Mouse (Mus musculus) intestine, embryonic 14.5 days (tissue): ENCODE measurements around the gene Zpbp2. TPM values are rescaled to one million over a fixed set of nuclear protein-coding genes. Genes with fewer than 3 reads are reported as not detected.

Experiments
- ATAC-seq: fragments of 200-750 bp; cut with Nextera tagmentation; replicated peaks from 2 replicates; pipeline ENCODE4 v1.8.0; 2017; ENCODE audit warnings: low read depth, moderate number of reproducible peaks, moderate TSS enrichment, moderate library complexity; ENCODE audit not compliant: low FRiP score, low TSS enrichment
- DNase-seq: peaks from one replicate; pipeline ENCODE4 v3.0.0-alpha.2; 2018; ENCODE audit warnings: low spot score
- H3K27ac ChIP-seq: fragments of 300-500 bp; sonication (generic); 2 replicates; pipeline ENCODE4 v1.5.1; 2014; ENCODE audit warnings: low read depth, mild to moderate bottlenecking, control low read depth
- H3K27me3 ChIP-seq: fragments of 300-500 bp; sonication (generic); replicated peaks from 2 replicates; pipeline ENCODE4 v1.6.1; 2014; ENCODE audit warnings: low read length, control low read depth; ENCODE audit not compliant: control insufficient read depth, insufficient read depth
- H3K36me3 ChIP-seq: fragments of 300-500 bp; sonication (generic); 2 replicates; pipeline ENCODE4 v1.6.1; 2014; ENCODE audit warnings: low read length, control low read depth; ENCODE audit not compliant: control insufficient read depth, insufficient read depth
- H3K4me1 ChIP-seq: fragments of 300-500 bp; sonication (generic); replicated peaks from 2 replicates; pipeline ENCODE4 v1.6.1; 2014; ENCODE audit warnings: low read length, control low read depth, mixed read lengths; ENCODE audit not compliant: control insufficient read depth, insufficient read depth
- H3K4me2 ChIP-seq: fragments of 300-500 bp; sonication (generic); 2 replicates; pipeline ENCODE4 v1.6.1; 2014; ENCODE audit warnings: low read length
- H3K4me3 ChIP-seq: fragments of 300-500 bp; sonication (generic); 2 replicates; pipeline ENCODE4 v1.5.1; 2014; ENCODE audit warnings: low read depth, low read length, control low read depth, mixed read lengths
- H3K9ac ChIP-seq: fragments of 300-500 bp; sonication (generic); 2 replicates; pipeline ENCODE4 v1.6.1; 2014; ENCODE audit warnings: mild to moderate bottlenecking, low read length
- H3K9me3 ChIP-seq: fragments of 300-500 bp; sonication (generic); 2 replicates; pipeline ENCODE4 v1.6.1; 2016; ENCODE audit warnings: low read length, control low read depth; ENCODE audit not compliant: control insufficient read depth
- WGBS: fragments of 180-500 bp; shearing (Covaris S2); extraction: QIAGEN DNeasy Blood & Tissue Kit; methylation state at CpG from one replicate; pipeline ENCODE4 v1.1.7; 2014; 5-methylcytosine and 5-hydroxymethylcytosine counted together
- polyA plus RNA-seq: library from polyadenylated mRNA; unstranded; fragments of >200 nt; fragmentation: Nextera tagmentation; extraction: Ambion mirVana; gene quantifications from 2 replicates; pipeline ENCODE4 v1.2.1, GENCODE M21; 2014

Gene Zpbp2
- polyA plus RNA-seq, 1 experiment from 2014 or later: 0.57 TPM

- no peak overlapping the region for H3K27ac ChIP-seq
- no peaks in the 10 kb centered on the region for H3K4me1 ChIP-seq
- no peaks in the 10 kb centered on the region for H3K9me3 ChIP-seq
- H3K4me2 ChIP-seq: no peak overlapping the region
- WGBS: 78% methylated on average over 10 of the region's 10 CpGs
- ATAC-seq (no peak), DNase-seq (no peak)
- no peaks in the 10 kb centered on the region for H3K36me3 ChIP-seq
- no peak overlapping the region for H3K4me3 ChIP-seq
- H3K9ac ChIP-seq: no peak overlapping the region
- H3K27me3 ChIP-seq: no peaks in the 10 kb centered on the region
Observed at GRCm38 (mm10) chr11:98526824-98527461, 24.0 kb upstream of the Zpbp2 start.

GRCm38 (mm10) chr11:98537480-98538034 lies 13.3 kb upstream of the Zpbp2 start:
- DNase-seq: no peak
- Histone ChIP-seq H3K9me3 (peaks cover 4% of the 10 kb centered on the region; the same call in 1 of the 2 replicates), H3K4me2 (no peak overlapping the region), H3K9ac (no peak overlapping the region), H3K4me1 (no peaks in the 10 kb centered on the region), H3K36me3 (no peaks in the 10 kb centered on the region), H3K4me3 (no peak overlapping the region), H3K27ac (no peak overlapping the region), H3K27me3 (peaks cover 4% of the 10 kb centered on the region)
- ATAC-seq: no peak

- Histone ChIP-seq H3K27ac (no peak overlapping the region), H3K27me3 (peaks cover 23% of the 10 kb centered on the region), H3K9ac (no peak overlapping the region), H3K36me3 (no peaks in the 10 kb centered on the region), H3K9me3 (peaks cover 4% of the 10 kb centered on the region; the same call in 1 of the 2 replicates), H3K4me1 (peaks cover 1% of the 10 kb centered on the region; the same call in 1 of the 2 replicates), H3K4me2 (no peak overlapping the region), H3K4me3 (no peak overlapping the region)
- ATAC-seq (no peak), DNase-seq (no peak)
- 82% methylated on average over 5 of the region's 5 CpGs for WGBS
Observed at GRCm38 (mm10) chr11:98540319-98540718, 10.6 kb upstream of the Zpbp2 start.

GRCm38 (mm10) chr11:98542553-98542952 lies 8.3 kb upstream of the Zpbp2 start:
- Histone ChIP-seq H3K27me3 (peaks cover 45% of the 10 kb centered on the region), H3K4me3 (no peak overlapping the region), H3K9ac (no peak overlapping the region), H3K4me1 (peaks cover 6% of the 10 kb centered on the region; the same call in 1 of the 2 replicates), H3K27ac (no peak overlapping the region), H3K36me3 (no peaks in the 10 kb centered on the region), H3K9me3 (peaks cover 4% of the 10 kb centered on the region; the same call in 1 of the 2 replicates), H3K4me2 (no peak overlapping the region)
- WGBS: 71% methylated on average over 8 of the region's 8 CpGs
- no peak for DNase-seq
- no peak for ATAC-seq

- DNase-seq (no peak), ATAC-seq (no peak)
- Histone ChIP-seq H3K36me3 (no peaks in the 10 kb centered on the region), H3K4me2 (no peak overlapping the region), H3K4me1 (peaks cover 6% of the 10 kb centered on the region; the same call in 1 of the 2 replicates), H3K27me3 (peaks cover 54% of the 10 kb centered on the region), H3K9me3 (peaks cover 4% of the 10 kb centered on the region; the same call in 1 of the 2 replicates), H3K27ac (no peak overlapping the region), H3K4me3 (no peak overlapping the region), H3K9ac (no peak overlapping the region)
- 88% methylated on average over 1 of the region's 1 CpGs for WGBS
Observed at GRCm38 (mm10) chr11:98543414-98543813, 7.5 kb upstream of the Zpbp2 start.

- Histone ChIP-seq H3K36me3 (no peaks in the 10 kb centered on the region), H3K9ac (peak overlapping the region; percentile 18; the same call in 1 of the 2 replicates), H3K27me3 (peaks cover 67% of the 10 kb centered on the region), H3K4me1 (peaks cover 6% of the 10 kb centered on the region; the same call in 1 of the 2 replicates), H3K4me2 (peak overlapping the region; percentile 73), H3K9me3 (peaks cover 2% of the 10 kb centered on the region; the same call in 1 of the 2 replicates), H3K27ac (no peak overlapping the region), H3K4me3 (peak overlapping the region; percentile 42)
- 4% methylated on average over 16 of the region's 16 CpGs for WGBS
- DNase-seq (peak; percentile 75), ATAC-seq (no peak)
Observed at GRCm38 (mm10) chr11:98544890-98545677, 5.8 kb upstream of the Zpbp2 start.

- H3K9ac ChIP-seq: peak within 1 kb of the TSS; percentile 18; the same call in 1 of the 2 replicates
- DNase-seq (peak; percentile 76), ATAC-seq (no peak; the same call in 1 of the 2 replicates)
- H3K4me3 ChIP-seq: peak within 1 kb of the TSS; percentile 42
- H3K9me3 ChIP-seq: no peaks in the 10 kb centered on the region
- H3K27ac ChIP-seq: no peak within 1 kb of the TSS
- peaks cover 11% of the 10 kb centered on the region; the same call in 1 of the 2 replicates for H3K4me1 ChIP-seq
- H3K36me3 ChIP-seq: no peaks in the 10 kb centered on the region
- peaks cover 72% of the 10 kb centered on the region for H3K27me3 ChIP-seq
- WGBS: 1% methylated on average over 58 of the region's 58 CpGs
- H3K4me2 ChIP-seq: peak within 1 kb of the TSS; percentile 73
Observed at GRCm38 (mm10) chr11:98545711-98546231, 5.1 kb upstream of the Zpbp2 start, which contains the start of gene Ikzf3. Ikzf3 (minus strand) TSS chr11:98546031.

- peaks cover 11% of the 10 kb centered on the region; the same call in 1 of the 2 replicates for H3K4me1 ChIP-seq
- H3K4me3 ChIP-seq: no peak overlapping the region
- H3K9me3 ChIP-seq: no peaks in the 10 kb centered on the region
- 41% methylated on average over 12 of the region's 12 CpGs for WGBS
- no peak overlapping the region for H3K4me2 ChIP-seq
- no peak for DNase-seq
- H3K36me3 ChIP-seq: no peaks in the 10 kb centered on the region
- H3K27ac ChIP-seq: no peak overlapping the region
- H3K9ac ChIP-seq: no peak overlapping the region
- no peak for ATAC-seq
- H3K27me3 ChIP-seq: peaks cover 72% of the 10 kb centered on the region
Observed at GRCm38 (mm10) chr11:98546529-98547307, 4.2 kb upstream of the Zpbp2 start.
